Mouse (Mus musculus) lung, postnatal 0 days (tissue): Measurements from ENCODE around the gene Coq10a.

Source experiments
- CTCF ChIP-seq: IDR thresholded peaks from 2 replicates; pipeline ENCODE4 v1.5.1; 2016; ENCODE audit warnings: antibody characterized with exemption, mild to moderate bottlenecking
- EP300 ChIP-seq: IDR thresholded peaks from 2 replicates; pipeline ENCODE4 v1.6.1; 2016; ENCODE audit warnings: antibody characterized with exemption, mild to moderate bottlenecking, control low read depth

- TF ChIP-seq CTCF (no peak), EP300 (no peak)
Observed at GRCm38 (mm10) chr10:128380565-128380964, 11.8 kb upstream of the Coq10a start.
